Mouse (Mus musculus) spleen, adult 2 months (tissue): ENCODE measurements around the gene Plekha6.
"Not testable (repeated sequence)": the region's sequence is repeated elsewhere in the genome, so short reads cannot be mapped to it uniquely, and the experiment has no call there.

Experiments
- CTCF ChIP-seq: fragments of 200-500 bp; IDR thresholded peaks from 2 replicates; pipeline ENCODE4 v1.5.1; 2011; ENCODE audit warnings: mild to moderate bottlenecking, inconsistent platforms; ENCODE audit not compliant: insufficient read depth, insufficient read length, insufficient replicate concordance; ENCODE audit errors: extremely low read depth
- POLR2A ChIP-seq: fragments of 200-500 bp; IDR thresholded peaks from 2 replicates; pipeline ENCODE4 v1.6.1; 2011; ENCODE audit warnings: low read depth, low read length, inconsistent platforms

GRCm38 (mm10) chr1:133340403-133340802 lies 176.4 kb downstream of the Plekha6 start:
- not testable (repeated sequence) for TF ChIP-seq CTCF, POLR2A
